16 mouse cellular contexts compared by ENCODE assay signal in the genomic region with DNA sequence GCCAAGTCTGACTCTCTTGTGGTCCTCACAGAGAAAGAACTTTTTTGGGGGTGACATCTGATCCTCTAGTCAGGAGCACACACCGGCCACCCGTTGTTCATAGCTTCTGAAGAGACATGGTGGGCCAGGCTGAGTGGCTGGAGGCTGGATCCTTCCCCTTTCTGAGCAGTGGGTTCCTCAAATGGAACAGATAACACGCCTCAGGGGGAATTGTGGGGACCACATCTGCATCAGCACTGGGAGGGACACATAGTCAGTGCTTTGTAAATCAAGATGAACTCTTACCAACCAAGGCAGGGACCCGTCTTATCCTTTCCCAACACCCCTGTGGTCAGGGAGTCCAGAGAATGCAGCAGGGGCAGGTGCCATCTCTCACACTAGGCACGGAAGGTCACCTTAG. TPM values are rescaled to one million over a fixed set of nuclear protein-coding genes. Genes with fewer than 3 reads are reported as not detected.
"Had no signal": no experiment of that assay in that cellular context is flagged by ENCODE, and none has a peak within 500 bp of the region (broad histone marks: within the 10 kb centered on the region; RNA-seq: fewer than 3 reads in every experiment).

No protein-coding gene starts in this region.

- H3K9ac ChIP-seq: kidney, embryonic 15.5 days; midbrain, embryonic 15.5 days; neural tube, embryonic 12.5 days had no signal

- ATAC-seq: lung, postnatal 0 days; midbrain, embryonic 15.5 days had no signal

- DNase-seq: kidney, adult 2 months; kidney, postnatal 14 days; lung, adult 2 months; lung, postnatal 36 days; spleen, adult 18-20 months; thymus, adult 18-20 months; thymus, postnatal 14 days had no signal

- H3K36me3 ChIP-seq: kidney, embryonic 15.5 days; limb, embryonic 10.5 days; midbrain, embryonic 15.5 days; neural tube, embryonic 12.5 days had no signal

- H3K4me2 ChIP-seq: kidney, embryonic 15.5 days; midbrain, embryonic 11.5 days; midbrain, embryonic 15.5 days; neural tube, embryonic 12.5 days had no signal

- H3K4me3 ChIP-seq: kidney, embryonic 15.5 days; left cerebral cortex, adult 2 months; limb, embryonic 10.5 days; midbrain, embryonic 15.5 days; neural tube, embryonic 12.5 days had no signal

- H3K27ac ChIP-seq: kidney, embryonic 15.5 days; left cerebral cortex, adult 2 months; limb, embryonic 10.5 days; midbrain, embryonic 15.5 days; neural tube, embryonic 12.5 days had no signal

- H3K9me3 ChIP-seq: kidney, embryonic 15.5 days; limb, embryonic 10.5 days; midbrain, embryonic 15.5 days; neural tube, embryonic 12.5 days had no signal

RNA-seq across cellular contexts. Expression of gene Exoc3l4, which starts 3.1 kb away (rescaled TPM):
- total RNA-seq: monocyte, adult 5-6 weeks; neutrophil, adult 5-6 weeks had no signal

RNA-seq across cellular contexts. Expression of gene Lbhd2, which starts 13.3 kb away (rescaled TPM):
- total RNA-seq: monocyte, adult 5-6 weeks; neutrophil, adult 5-6 weeks had no signal
- polyA plus RNA-seq: limb, embryonic 10.5 days; lung, adult 2 months; midbrain, embryonic 11.5 days had no signal
